Mouse (Mus musculus) heart, adult 2 months (tissue): ENCODE data around the gene Helz.

ENCODE experiments used
- CTCF ChIP-seq: fragments of 200-600 bp; IDR thresholded peaks from 2 replicates; pipeline ENCODE4 v1.8.1; 2022; ENCODE audit warnings: antibody characterized with exemption, mild to moderate bottlenecking, moderate library complexity
- POLR2A ChIP-seq: fragments of 200-500 bp; IDR thresholded peaks from 2 replicates; pipeline ENCODE4 v1.6.1; 2011; ENCODE audit warnings: mild to moderate bottlenecking, low read depth, low read length, control low read depth; ENCODE audit not compliant: insufficient read depth

DNA sequence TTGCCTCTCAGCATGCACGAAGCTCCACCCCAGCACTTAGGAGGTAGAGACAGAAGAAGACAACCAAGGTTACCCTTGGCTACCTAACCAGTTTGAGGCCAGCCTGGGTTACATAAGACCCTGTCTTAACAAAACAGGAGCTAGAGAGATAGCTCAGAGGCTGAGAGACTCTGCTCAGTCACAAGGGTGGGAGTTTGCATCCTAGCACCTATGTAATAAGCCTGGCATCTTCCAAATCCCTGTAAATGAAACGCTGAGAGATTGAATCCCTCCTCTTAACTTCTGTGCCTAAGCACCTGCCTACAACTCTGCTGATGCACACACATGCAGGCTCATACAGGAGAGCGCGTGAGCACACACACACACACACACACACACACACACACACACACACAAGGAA, 112.7 kb downstream of the Helz start:
- TF ChIP-seq CTCF (no peak), POLR2A (no peak)
